Mouse (Mus musculus): ENCODE results near the gene Timp3.

DNA sequence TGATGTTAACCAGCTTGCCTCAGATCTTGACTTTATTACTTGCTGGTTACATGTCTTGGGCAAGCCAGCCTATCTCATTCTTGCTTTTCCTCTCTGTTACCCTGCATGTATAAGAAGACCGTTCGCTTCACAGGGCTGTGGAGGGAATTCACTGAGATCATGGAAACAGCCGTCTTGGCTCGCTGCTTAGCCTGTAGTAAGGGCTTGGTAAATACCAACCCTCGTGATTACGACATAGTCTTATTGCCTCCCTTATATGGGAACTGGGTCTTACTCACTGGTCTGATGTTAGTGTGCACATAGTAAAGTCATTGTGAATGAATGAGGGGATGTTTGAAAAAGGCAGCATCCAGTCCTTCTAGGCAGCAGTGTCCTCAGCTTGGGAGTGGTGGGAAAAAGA is 10.4 kb downstream of the Timp3 start:
- TF ChIP-seq CHD2 (IDR thresholded peaks at IDR 0.05; ENCODE audit: low read depth, low read length): no peak
- no peak for TF ChIP-seq ZNF384 (IDR thresholded peaks at IDR 0.05; ENCODE audit: low read depth, low read length)
- no peak for TF ChIP-seq MAFK (IDR thresholded peaks at IDR 0.05; ENCODE audit: insufficient read depth, low read depth, low read length)
- no peak for TF ChIP-seq ZC3H11A (IDR thresholded peaks at IDR 0.05; ENCODE audit: borderline replicate concordance, low read depth, low read length)
- no peak for TF ChIP-seq HCFC1 (IDR thresholded peaks at IDR 0.05; ENCODE audit: borderline replicate concordance, insufficient read depth, low read length)
